Mouse (Mus musculus) embryo, embryonic 11 days (tissue): ENCODE results near the gene Hyou1.
"Not testable (repeated sequence)": the region's sequence is repeated elsewhere in the genome, so short reads cannot be mapped to it uniquely, and the experiment has no call there.

Source experiments
- DNase-seq: peaks from one replicate; pipeline ENCODE4 v3.0.0-alpha.2; 2015

Hyou1 gene

GRCm38 (mm10) chr9:44406906-44407751 is 27.8 kb downstream of the Hyou1 start, which contains the start of the genes Rps25 and Trappc4:
TSS of gene Rps25 (plus strand) at chr9:44407139.
TSS of gene Trappc4 (minus strand) at chr9:44407600.
- DNase-seq: peak; percentile 96

GRCm38 (mm10) chr9:44407752-44408097 is 28.4 kb downstream of the Hyou1 start:
- DNase-seq: no peak

GRCm38 (mm10) chr9:44408693-44409092 is 29.4 kb downstream of the Hyou1 start:
- DNase-seq: not testable (repeated sequence)

GRCm38 (mm10) chr9:44410647-44411336 is 31.5 kb downstream of the Hyou1 start:
- no peak for DNase-seq

GRCm38 (mm10) chr9:44411601-44412130 is 32.4 kb downstream of the Hyou1 start:
- no peak for DNase-seq

- no peak for DNase-seq
These were observed 33.0 kb downstream of the Hyou1 start for GRCm38 (mm10) chr9:44412306-44412705.

GRCm38 (mm10) chr9:44412781-44413180 is 33.5 kb downstream of the Hyou1 start:
- DNase-seq: no peak

GRCm38 (mm10) chr9:44417156-44417891 is 38.0 kb downstream of the Hyou1 start:
- DNase-seq: no peak

GRCm38 (mm10) chr9:44417892-44418363 is 38.6 kb downstream of the Hyou1 start:
- peak; percentile 96 for DNase-seq

GRCm38 (mm10) chr9:44418519-44419385 is 39.5 kb downstream of the Hyou1 start, which contains the start of gene Ccdc84:
TSS of gene Ccdc84 (minus strand) at chr9:44418569.
- DNase-seq: no peak

- DNase-seq: not testable (repeated sequence)
These were observed 40.4 kb downstream of the Hyou1 start for GRCm38 (mm10) chr9:44419730-44420129.

GRCm38 (mm10) chr9:44420280-44420898 is 41.1 kb downstream of the Hyou1 start:
- DNase-seq: no peak

- DNase-seq: no peak
These were observed 44.3 kb downstream of the Hyou1 start for GRCm38 (mm10) chr9:44423576-44423975.

GRCm38 (mm10) chr9:44432577-44433185 is 53.4 kb downstream of the Hyou1 start:
- no peak for DNase-seq

GRCm38 (mm10) chr9:44435747-44436146 is 56.5 kb downstream of the Hyou1 start:
- no peak for DNase-seq

GRCm38 (mm10) chr9:44440961-44441360 is 61.7 kb downstream of the Hyou1 start, which contains the start of gene Foxr1:
TSS of gene Foxr1 (minus strand) at chr9:44441136.
- no peak for DNase-seq
